Mouse (Mus musculus): ENCODE results near the gene 2610301B20Rik.

GRCm38 (mm10) chr4:10928158-10928557 is 53.9 kb downstream of the 2610301B20Rik start:
- TF ChIP-seq FLI1 (IDR thresholded peaks at IDR 0.05; ENCODE audit: low read length) (no peak), GATA1 (IDR thresholded peaks at IDR 0.05; ENCODE audit: borderline replicate concordance, low read length) (no peak)
